Mouse (Mus musculus): ENCODE measurements at regions not wholly inside any gene's neighbourhood (a gene's known extent, or its start where the extent isn't known, plus 50 kb on each side); places are given as distances from the start of the nearest gene placed in this dataset.

GRCm38 (mm10) chr13:112024667-112025585, 216.1 kb upstream of the Map3k1 start:
- Histone ChIP-seq H3K36me3 (ENCODE audit: control insufficient read depth, insufficient read depth, low read length) (no peaks in the 10 kb centered on the region), H3K4me2 (replicated peaks; ENCODE audit: low read depth, low read length) (no peak overlapping the region), H3K27ac (ENCODE audit: low read length) (0 out of 2 replicates have a peak overlapping the region, but pooled peaks have one; percentile 6), H3K9me3 (ENCODE audit: control insufficient read depth, low read depth, low read length) (no peaks in the 10 kb centered on the region), H3K4me1 (ENCODE audit: control insufficient read depth, insufficient read depth, low read length) (no peaks in the 10 kb centered on the region; the same call in 1 of the 2 replicates), H3K4me3 (ENCODE audit: low read depth, low read length) (no peak overlapping the region), H3K27me3 (ENCODE audit: control insufficient read depth, insufficient read depth, low read length) (no peaks in the 10 kb centered on the region), H3K9ac (replicated peaks; ENCODE audit: low read depth, low read length) (no peak overlapping the region)
- peak; percentile 37; the same call in 1 of the 2 replicates for ATAC-seq (ENCODE audit: insufficient number of reproducible peaks, insufficient read depth, low FRiP score, low read depth)
- 77% methylated on average over 15 of the region's 15 CpGs for WGBS

DNA sequence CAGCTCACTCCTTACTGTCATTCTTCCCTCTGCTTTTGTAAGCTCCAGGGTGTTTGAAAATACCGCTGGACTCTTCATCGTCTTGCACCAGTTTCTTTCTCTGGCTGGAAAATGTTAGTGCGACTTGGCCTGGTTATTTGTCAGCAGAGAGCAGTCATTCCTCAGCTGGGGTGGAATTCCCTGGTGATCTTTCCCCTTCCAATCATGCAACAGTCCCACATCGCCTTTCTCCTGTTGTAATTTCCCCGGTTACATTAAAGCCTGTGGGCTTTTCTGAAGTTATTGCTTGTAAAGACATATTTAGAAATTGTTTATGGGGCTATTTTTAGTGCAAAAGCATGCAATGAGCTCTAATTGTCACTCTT, 216.8 kb upstream of the Map3k1 start:
- H3K4me3 ChIP-seq (ENCODE audit: low read depth, low read length) = no peak overlapping the region
- ATAC-seq (ENCODE audit: insufficient number of reproducible peaks, insufficient read depth, low FRiP score, low read depth) = no peak
- 69% methylated on average over 5 of the region's 5 CpGs for WGBS
- no peaks in the 10 kb centered on the region for H3K27me3 ChIP-seq (ENCODE audit: control insufficient read depth, insufficient read depth, low read length)
- no peaks in the 10 kb centered on the region for H3K9me3 ChIP-seq (ENCODE audit: control insufficient read depth, low read depth, low read length)
- no peak overlapping the region for H3K9ac ChIP-seq (replicated peaks; ENCODE audit: low read depth, low read length)
- no peaks in the 10 kb centered on the region; the same call in 1 of the 2 replicates for H3K4me1 ChIP-seq (ENCODE audit: control insufficient read depth, insufficient read depth, low read length)
- H3K27ac ChIP-seq (ENCODE audit: low read length) = 0 out of 2 replicates have a peak overlapping the region, but pooled peaks have one; percentile 6
- H3K4me2 ChIP-seq (replicated peaks; ENCODE audit: low read depth, low read length) = no peak overlapping the region
- no peaks in the 10 kb centered on the region for H3K36me3 ChIP-seq (ENCODE audit: control insufficient read depth, insufficient read depth, low read length)

- no peaks in the 10 kb centered on the region for H3K9me3 ChIP-seq (ENCODE audit: control insufficient read depth, low read depth, low read length)
- H3K27ac ChIP-seq (ENCODE audit: low read length) = no peak overlapping the region
- H3K4me3 ChIP-seq (ENCODE audit: low read depth, low read length) = no peak overlapping the region
- H3K27me3 ChIP-seq (ENCODE audit: control insufficient read depth, insufficient read depth, low read length) = no peaks in the 10 kb centered on the region
- no peak overlapping the region for H3K4me2 ChIP-seq (replicated peaks; ENCODE audit: low read depth, low read length)
- no peaks in the 10 kb centered on the region for H3K36me3 ChIP-seq (ENCODE audit: control insufficient read depth, insufficient read depth, low read length)
- ATAC-seq (ENCODE audit: insufficient number of reproducible peaks, insufficient read depth, low FRiP score, low read depth) = no peak
- H3K9ac ChIP-seq (replicated peaks; ENCODE audit: low read depth, low read length) = no peak overlapping the region
- 89% methylated on average over 5 of the region's 5 CpGs for WGBS
- H3K4me1 ChIP-seq (ENCODE audit: control insufficient read depth, insufficient read depth, low read length) = peaks cover 7% of the 10 kb centered on the region; the same call in 1 of the 2 replicates
These were observed 218.9 kb upstream of the Map3k1 start for GRCm38 (mm10) chr13:112027736-112028135.

DNA sequence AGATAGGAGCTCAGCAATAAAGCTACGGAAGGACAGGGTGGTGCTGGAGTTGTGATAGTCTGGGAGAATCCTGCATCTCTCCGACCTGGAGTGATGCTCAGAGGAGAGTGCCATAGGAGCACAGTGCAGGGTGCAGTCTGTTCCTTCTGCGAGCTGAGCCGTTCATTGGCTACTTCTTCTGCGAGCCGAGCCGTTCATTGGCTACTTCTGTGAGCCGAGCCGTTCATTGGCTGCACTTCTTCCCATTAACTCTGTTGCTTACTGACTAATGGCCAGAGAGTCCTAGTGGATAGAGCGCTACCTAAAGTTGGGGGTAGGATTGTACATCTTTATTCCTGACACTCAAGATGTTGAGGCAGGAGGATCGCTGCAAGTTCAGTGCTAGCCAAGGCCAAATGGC, 222.3 kb upstream of the Map3k1 start:
- Histone ChIP-seq H3K27ac (ENCODE audit: low read length) (peak overlapping the region; percentile 40), H3K9me3 (ENCODE audit: control insufficient read depth, low read depth, low read length) (no peaks in the 10 kb centered on the region), H3K4me2 (replicated peaks; ENCODE audit: low read depth, low read length) (no peak overlapping the region), H3K4me3 (ENCODE audit: low read depth, low read length) (no peak overlapping the region), H3K36me3 (ENCODE audit: control insufficient read depth, insufficient read depth, low read length) (no peaks in the 10 kb centered on the region), H3K4me1 (ENCODE audit: control insufficient read depth, insufficient read depth, low read length) (0 out of 2 replicates have a peak, but pooled peaks cover 7% of the 10 kb centered on the region), H3K27me3 (ENCODE audit: control insufficient read depth, insufficient read depth, low read length) (no peaks in the 10 kb centered on the region), H3K9ac (replicated peaks; ENCODE audit: low read depth, low read length) (no peak overlapping the region)
- 66% methylated on average over 11 of the region's 11 CpGs for WGBS
- ATAC-seq (ENCODE audit: insufficient number of reproducible peaks, insufficient read depth, low FRiP score, low read depth) = 0 out of 2 replicates have a peak, but pooled peaks have one; percentile 19

DNA sequence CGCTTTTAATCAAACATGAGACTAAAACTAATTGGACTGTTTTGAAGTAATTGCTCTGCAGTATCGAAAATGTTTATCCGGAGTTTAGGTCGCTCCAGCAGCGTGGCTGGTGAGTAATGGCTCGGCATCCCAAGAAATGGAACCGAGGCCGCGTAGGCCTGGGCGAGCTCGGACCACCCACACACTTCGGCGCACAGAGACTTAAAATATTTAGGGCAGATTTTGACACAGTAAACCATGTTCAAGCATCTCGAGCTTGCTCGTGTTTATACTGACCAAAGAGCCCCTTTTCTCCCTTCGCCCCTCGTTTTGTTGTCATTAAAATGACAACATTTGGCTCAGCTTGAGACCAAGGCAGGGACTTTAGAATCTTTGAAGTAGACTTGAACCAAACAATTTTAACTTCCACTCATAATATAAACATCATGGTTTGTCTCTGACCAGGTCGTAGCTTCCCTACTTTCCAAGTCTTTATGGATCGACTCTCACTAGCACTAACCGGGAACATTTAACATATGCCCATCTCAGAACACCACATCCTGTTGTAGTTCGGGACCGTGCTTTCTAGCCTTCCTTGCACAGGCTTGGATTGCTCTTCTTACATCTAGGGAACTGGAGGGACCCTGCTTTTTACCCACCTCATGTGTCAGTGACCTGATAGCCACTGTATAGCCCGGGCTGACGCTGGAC, 223.0 kb upstream of the Map3k1 start:
- 46% methylated on average over 24 of the region's 24 CpGs for WGBS
- Histone ChIP-seq H3K27ac (ENCODE audit: low read length) (peak overlapping the region; percentile 87), H3K9ac (replicated peaks; ENCODE audit: low read depth, low read length) (no peak overlapping the region), H3K27me3 (ENCODE audit: control insufficient read depth, insufficient read depth, low read length) (no peaks in the 10 kb centered on the region), H3K36me3 (ENCODE audit: control insufficient read depth, insufficient read depth, low read length) (no peaks in the 10 kb centered on the region), H3K4me3 (ENCODE audit: low read depth, low read length) (no peak overlapping the region), H3K9me3 (ENCODE audit: control insufficient read depth, low read depth, low read length) (no peaks in the 10 kb centered on the region), H3K4me1 (ENCODE audit: control insufficient read depth, insufficient read depth, low read length) (0 out of 2 replicates have a peak, but pooled peaks cover 7% of the 10 kb centered on the region), H3K4me2 (replicated peaks; ENCODE audit: low read depth, low read length) (no peak overlapping the region)
- ATAC-seq (ENCODE audit: insufficient number of reproducible peaks, insufficient read depth, low FRiP score, low read depth) = peak; percentile 72

GRCm38 (mm10) chr13:112037731-112038380, 229.1 kb upstream of the Map3k1 start:
- H3K27me3 ChIP-seq (ENCODE audit: control insufficient read depth, insufficient read depth, low read length) = no peaks in the 10 kb centered on the region
- no peak overlapping the region for H3K4me2 ChIP-seq (replicated peaks; ENCODE audit: low read depth, low read length)
- no peak overlapping the region for H3K27ac ChIP-seq (ENCODE audit: low read length)
- no peak overlapping the region for H3K4me3 ChIP-seq (ENCODE audit: low read depth, low read length)
- no peaks in the 10 kb centered on the region for H3K9me3 ChIP-seq (ENCODE audit: control insufficient read depth, low read depth, low read length)
- H3K9ac ChIP-seq (replicated peaks; ENCODE audit: low read depth, low read length) = no peak overlapping the region
- H3K4me1 ChIP-seq (ENCODE audit: control insufficient read depth, insufficient read depth, low read length) = no peaks in the 10 kb centered on the region
- WGBS = 68% methylated on average over 8 of the region's 8 CpGs
- no peaks in the 10 kb centered on the region for H3K36me3 ChIP-seq (ENCODE audit: control insufficient read depth, insufficient read depth, low read length)
- ATAC-seq (ENCODE audit: insufficient number of reproducible peaks, insufficient read depth, low FRiP score, low read depth) = no peak

DNA sequence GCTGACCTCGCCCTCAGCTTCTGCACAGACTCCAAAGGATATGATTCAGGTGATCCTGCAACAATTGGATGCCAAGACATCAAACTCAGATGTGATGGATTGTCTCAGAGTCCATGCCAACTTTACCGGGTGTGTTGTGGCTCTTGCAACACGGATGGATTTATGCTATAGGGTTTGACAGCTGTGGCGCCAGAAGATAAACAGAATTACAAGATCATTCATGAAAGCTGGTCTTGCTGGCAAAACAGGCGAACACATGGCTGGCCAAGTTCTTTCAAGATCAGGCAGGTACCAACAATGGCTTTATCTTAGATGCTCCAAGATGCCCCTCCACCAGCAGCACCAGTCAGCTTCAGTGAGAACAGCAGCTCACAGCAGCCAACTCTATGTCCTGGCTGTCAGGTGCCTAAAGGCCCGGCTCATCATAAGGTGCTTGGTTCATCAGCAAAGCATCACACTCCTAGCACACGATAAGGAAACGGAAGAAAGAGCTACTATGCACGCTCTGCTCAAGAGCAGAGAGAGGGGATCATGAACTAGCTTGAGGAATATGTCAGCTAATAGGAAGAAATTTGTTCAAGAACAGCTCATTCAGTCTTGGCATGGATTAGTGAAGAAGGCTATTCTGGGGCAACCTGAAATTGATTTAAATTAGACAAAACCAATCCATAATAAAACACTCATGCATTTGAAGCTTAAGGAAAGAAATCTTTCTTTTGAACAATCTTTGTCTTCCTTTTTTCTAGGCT, 229.9 kb upstream of the Map3k1 start:
- Histone ChIP-seq H3K9ac (replicated peaks; ENCODE audit: low read depth, low read length) (no peak overlapping the region), H3K4me3 (ENCODE audit: low read depth, low read length) (no peak overlapping the region), H3K27me3 (ENCODE audit: control insufficient read depth, insufficient read depth, low read length) (no peaks in the 10 kb centered on the region), H3K36me3 (ENCODE audit: control insufficient read depth, insufficient read depth, low read length) (no peaks in the 10 kb centered on the region), H3K9me3 (ENCODE audit: control insufficient read depth, low read depth, low read length) (no peaks in the 10 kb centered on the region), H3K4me2 (replicated peaks; ENCODE audit: low read depth, low read length) (no peak overlapping the region), H3K27ac (ENCODE audit: low read length) (no peak overlapping the region), H3K4me1 (ENCODE audit: control insufficient read depth, insufficient read depth, low read length) (no peaks in the 10 kb centered on the region)
- 81% methylated on average over 9 of the region's 9 CpGs for WGBS
- no peak for ATAC-seq (ENCODE audit: insufficient number of reproducible peaks, insufficient read depth, low FRiP score, low read depth)
